Mouse (Mus musculus) midbrain, embryonic 15.5 days (tissue): ENCODE measurements at regions not wholly inside any gene's neighbourhood (a gene's known extent, or its start where the extent isn't known, plus 50 kb on each side); places are given as distances from the start of the nearest gene placed in this dataset.

Source experiments
- ATAC-seq: fragments of 200-750 bp; cut with Nextera tagmentation; replicated peaks from 2 replicates; pipeline ENCODE4 v1.8.0; 2017; ENCODE audit warnings: moderate TSS enrichment
- H3K27ac ChIP-seq: fragments of 300-500 bp; sonication (generic); 2 replicates; pipeline ENCODE4 v1.5.1; 2015; ENCODE audit warnings: mild to moderate bottlenecking, inconsistent platforms
- H3K27me3 ChIP-seq: fragments of 300-500 bp; sonication (generic); replicated peaks from 2 replicates; pipeline ENCODE4 v1.6.1; 2015; ENCODE audit warnings: inconsistent platforms
- H3K36me3 ChIP-seq: fragments of 300-500 bp; sonication (generic); replicated peaks from 2 replicates; pipeline ENCODE4 v1.6.1; 2015; ENCODE audit warnings: inconsistent platforms
- H3K4me1 ChIP-seq: fragments of 300-500 bp; sonication (generic); 2 replicates; pipeline ENCODE4 v1.6.1; 2015; ENCODE audit warnings: inconsistent platforms
- H3K4me2 ChIP-seq: fragments of 300-500 bp; sonication (generic); 2 replicates; pipeline ENCODE4 v1.6.1; 2015; ENCODE audit warnings: inconsistent platforms, mild to moderate bottlenecking, moderate library complexity
- H3K4me3 ChIP-seq: fragments of 300-500 bp; sonication (generic); 2 replicates; pipeline ENCODE4 v1.5.1; 2015; ENCODE audit warnings: mild to moderate bottlenecking, inconsistent platforms
- H3K9ac ChIP-seq: fragments of 300-500 bp; sonication (generic); 2 replicates; pipeline ENCODE4 v1.6.1; 2015; ENCODE audit warnings: mild to moderate bottlenecking, inconsistent platforms
- H3K9me3 ChIP-seq: fragments of 300-500 bp; sonication (generic); 2 replicates; pipeline ENCODE4 v1.6.1; 2016; ENCODE audit warnings: inconsistent platforms
- WGBS: fragments of 180-500 bp; shearing (Covaris S2); methylation state at CpG from one replicate; pipeline ENCODE4 v1.1.7; 2015; ENCODE audit warnings: mixed read lengths; 5-methylcytosine and 5-hydroxymethylcytosine counted together

DNA sequence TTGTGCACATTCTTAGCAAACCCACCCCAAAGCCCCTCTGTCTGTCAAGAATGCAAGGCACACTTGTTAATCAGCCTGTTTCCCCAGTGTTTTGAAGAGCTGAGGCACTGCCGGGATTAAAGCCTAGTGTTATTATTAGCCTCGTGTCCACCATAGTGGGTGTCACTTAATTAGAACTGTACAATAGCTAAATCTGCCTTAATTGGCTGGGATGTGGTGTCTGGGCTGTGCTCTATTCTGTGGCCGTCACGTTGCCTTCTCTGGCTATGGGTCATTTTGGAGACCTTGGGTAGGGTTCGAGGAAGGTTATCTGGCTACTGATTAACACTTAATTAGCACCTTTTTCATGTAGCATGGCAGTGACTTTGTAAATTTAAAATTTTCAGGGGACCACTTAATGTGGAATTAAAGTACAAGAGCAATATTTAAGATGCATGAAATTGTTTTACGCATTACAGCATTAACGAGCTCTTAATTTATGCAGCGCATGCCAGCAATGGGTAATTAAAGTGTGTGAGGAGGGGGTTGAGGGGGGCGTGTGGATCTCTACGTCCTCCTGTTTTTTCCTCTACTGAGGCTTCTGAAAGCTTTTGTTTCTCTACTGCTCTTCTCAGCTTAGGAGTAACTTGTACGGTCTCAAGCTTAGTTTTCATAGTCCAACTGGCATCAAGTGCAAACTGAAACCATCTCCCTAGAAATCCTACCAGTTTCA is 124.5 kb upstream of the Atp6ap2 start:
- no peak overlapping the region for H3K4me3 ChIP-seq
- no peak overlapping the region for H3K4me2 ChIP-seq
- 54% methylated on average over 11 of the region's 11 CpGs for WGBS
- H3K27ac ChIP-seq = no peak overlapping the region
- peaks cover 17% of the 10 kb centered on the region for H3K4me1 ChIP-seq
- no peak overlapping the region for H3K9ac ChIP-seq
- no peaks in the 10 kb centered on the region for H3K27me3 ChIP-seq
- ATAC-seq = no peak
- H3K9me3 ChIP-seq = no peaks in the 10 kb centered on the region
- no peaks in the 10 kb centered on the region for H3K36me3 ChIP-seq

DNA sequence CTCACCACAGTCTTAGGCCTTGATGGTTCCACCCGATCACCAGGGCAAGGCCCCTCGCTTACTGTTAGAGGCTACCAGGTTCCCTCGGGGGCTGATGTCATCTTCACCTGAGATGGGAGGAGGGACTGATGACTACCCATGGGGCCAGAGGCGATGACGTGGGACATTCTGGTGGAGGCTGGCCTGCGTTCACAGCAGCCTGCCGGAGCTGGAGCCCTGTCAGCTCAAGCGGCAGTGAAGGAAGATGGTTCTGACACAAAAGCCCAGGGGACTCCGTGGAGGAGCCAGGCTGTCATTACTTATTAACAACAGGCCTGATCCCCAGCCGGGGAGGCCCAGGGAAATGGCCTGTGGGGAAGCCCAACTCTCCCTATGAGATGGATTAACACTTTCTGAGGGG is 121.3 kb upstream of the Atp6ap2 start:
- Histone ChIP-seq H3K4me1 (peaks cover 17% of the 10 kb centered on the region), H3K27me3 (no peaks in the 10 kb centered on the region), H3K36me3 (no peaks in the 10 kb centered on the region), H3K4me2 (no peak overlapping the region), H3K4me3 (no peak overlapping the region), H3K27ac (peak overlapping the region; percentile 45; the same call in 1 of the 2 replicates), H3K9ac (no peak overlapping the region), H3K9me3 (no peaks in the 10 kb centered on the region)
- WGBS = 29% methylated on average over 10 of the region's 10 CpGs
- peak; percentile 57 for ATAC-seq

DNA sequence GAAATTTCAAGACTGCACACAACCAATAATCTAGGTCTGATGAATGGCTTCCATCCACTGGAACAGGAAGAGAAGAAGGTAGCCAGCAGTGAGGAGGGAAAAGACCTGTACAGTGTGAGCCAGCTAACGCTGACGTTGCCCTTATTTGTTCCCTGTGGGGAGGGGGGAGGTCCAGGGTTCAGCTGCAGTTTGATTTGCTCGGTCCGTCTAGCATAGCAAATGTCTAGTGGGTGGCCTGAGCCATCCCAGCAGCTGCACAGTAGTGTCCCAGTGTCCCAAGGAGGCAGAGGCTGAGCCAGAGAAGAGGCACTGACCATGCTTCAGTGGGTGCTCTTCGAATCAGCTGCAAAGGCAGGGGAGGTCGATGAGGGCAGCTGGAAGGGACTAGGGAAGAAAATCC is 120.7 kb upstream of the Atp6ap2 start:
- H3K9ac ChIP-seq = no peak overlapping the region
- 33% methylated on average over 6 of the region's 6 CpGs for WGBS
- no peaks in the 10 kb centered on the region for H3K36me3 ChIP-seq
- no peaks in the 10 kb centered on the region for H3K27me3 ChIP-seq
- no peak overlapping the region for H3K4me3 ChIP-seq
- peaks cover 17% of the 10 kb centered on the region for H3K4me1 ChIP-seq
- no peaks in the 10 kb centered on the region for H3K9me3 ChIP-seq
- no peak overlapping the region for H3K4me2 ChIP-seq
- peak; percentile 22; the same call in 1 of the 2 replicates for ATAC-seq
- H3K27ac ChIP-seq = peak overlapping the region; percentile 45

DNA sequence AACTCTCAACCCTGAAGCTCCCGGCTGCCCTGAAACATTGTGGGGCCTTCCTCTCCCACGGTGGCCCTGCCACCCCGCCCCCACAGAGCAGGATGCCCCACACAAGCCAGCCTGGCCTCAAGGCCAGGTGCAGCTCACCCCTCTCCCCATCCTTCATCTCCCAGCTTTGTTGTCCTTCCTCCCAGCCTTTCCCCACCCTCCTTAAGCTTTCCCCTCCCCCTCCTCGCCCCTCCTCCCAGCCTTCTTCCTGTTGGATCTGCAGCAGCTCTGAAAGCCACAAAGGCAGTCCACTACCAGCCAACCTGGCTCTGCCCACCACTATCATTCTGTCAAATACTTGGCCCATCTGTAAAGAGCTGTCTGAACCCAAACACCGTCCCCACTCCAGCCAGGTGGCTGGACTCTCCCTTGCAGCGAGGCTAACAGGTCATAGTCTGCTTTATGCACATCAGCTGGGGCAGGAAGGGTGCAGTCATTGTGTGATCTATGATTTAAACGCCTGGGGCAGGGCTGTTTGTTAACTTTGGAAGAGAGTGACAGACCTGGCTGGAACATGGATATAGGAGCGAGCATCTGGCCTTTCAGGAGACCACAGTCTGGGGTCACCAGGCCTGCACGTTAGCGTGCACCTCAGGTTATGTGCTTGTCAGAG is 119.9 kb upstream of the Atp6ap2 start:
- WGBS = 33% methylated on average over 10 of the region's 10 CpGs
- no peak overlapping the region for H3K9ac ChIP-seq
- ATAC-seq = 0 out of 2 replicates have a peak, but pooled peaks have one; percentile 5
- H3K4me2 ChIP-seq = no peak overlapping the region
- no peaks in the 10 kb centered on the region for H3K9me3 ChIP-seq
- H3K4me3 ChIP-seq = no peak overlapping the region
- peaks cover 17% of the 10 kb centered on the region for H3K4me1 ChIP-seq
- peak overlapping the region; percentile 48; the same call in 1 of the 2 replicates for H3K27ac ChIP-seq
- no peaks in the 10 kb centered on the region for H3K36me3 ChIP-seq
- H3K27me3 ChIP-seq = no peaks in the 10 kb centered on the region

DNA sequence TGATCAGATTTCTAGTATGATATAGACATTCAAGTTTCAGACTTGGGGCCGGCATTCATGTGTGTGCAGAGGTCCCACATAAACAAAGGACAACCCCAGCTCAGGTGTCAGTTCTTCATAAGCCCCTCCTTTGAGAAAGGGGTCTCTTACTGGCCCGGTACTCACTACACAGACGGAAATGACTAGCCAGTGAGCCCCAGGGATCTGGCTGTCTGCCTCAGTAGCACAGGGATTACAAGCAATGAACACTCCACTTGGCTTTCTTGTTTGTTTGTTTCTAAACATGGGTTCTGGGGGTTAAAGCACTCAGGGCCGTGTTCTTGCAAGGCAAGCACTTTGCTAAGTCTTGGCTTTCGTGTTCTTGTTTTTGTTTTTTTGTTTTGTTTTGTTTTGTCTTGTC is 115.3 kb upstream of the Atp6ap2 start:
- no peak overlapping the region for H3K4me3 ChIP-seq
- H3K27me3 ChIP-seq = no peaks in the 10 kb centered on the region
- no peaks in the 10 kb centered on the region for H3K36me3 ChIP-seq
- 72% methylated on average over 5 of the region's 5 CpGs for WGBS
- no peaks in the 10 kb centered on the region for H3K9me3 ChIP-seq
- peaks cover 7% of the 10 kb centered on the region for H3K4me1 ChIP-seq
- H3K9ac ChIP-seq = no peak overlapping the region
- no peak overlapping the region for H3K4me2 ChIP-seq
- H3K27ac ChIP-seq = no peak overlapping the region
- ATAC-seq = no peak

DNA sequence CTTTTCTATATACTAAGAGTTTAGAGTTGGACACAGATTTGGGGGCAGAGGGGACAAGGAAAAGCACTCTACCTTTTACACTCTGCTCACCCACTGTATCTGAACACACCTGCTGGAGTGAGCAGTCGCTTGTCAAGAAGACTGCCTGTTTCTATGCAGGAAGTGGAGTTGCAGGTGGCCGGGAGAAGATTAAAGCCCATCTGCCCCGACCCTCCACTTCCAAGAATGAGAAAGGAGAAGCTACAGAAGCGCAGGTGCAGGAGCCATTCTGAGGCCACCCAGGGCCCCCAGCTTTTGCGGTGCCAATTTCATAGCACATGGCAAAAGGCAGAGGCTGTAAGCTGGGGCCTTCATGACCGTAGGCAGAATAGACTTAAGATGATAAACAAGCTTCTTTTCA is 108.4 kb upstream of the Atp6ap2 start:
- no peak overlapping the region for H3K4me3 ChIP-seq
- no peaks in the 10 kb centered on the region for H3K27me3 ChIP-seq
- ATAC-seq = no peak
- H3K9me3 ChIP-seq = no peaks in the 10 kb centered on the region
- H3K36me3 ChIP-seq = no peaks in the 10 kb centered on the region
- no peak overlapping the region for H3K27ac ChIP-seq
- H3K4me2 ChIP-seq = no peak overlapping the region
- H3K4me1 ChIP-seq = no peaks in the 10 kb centered on the region
- WGBS = 82% methylated on average over 6 of the region's 6 CpGs
- H3K9ac ChIP-seq = no peak overlapping the region

DNA sequence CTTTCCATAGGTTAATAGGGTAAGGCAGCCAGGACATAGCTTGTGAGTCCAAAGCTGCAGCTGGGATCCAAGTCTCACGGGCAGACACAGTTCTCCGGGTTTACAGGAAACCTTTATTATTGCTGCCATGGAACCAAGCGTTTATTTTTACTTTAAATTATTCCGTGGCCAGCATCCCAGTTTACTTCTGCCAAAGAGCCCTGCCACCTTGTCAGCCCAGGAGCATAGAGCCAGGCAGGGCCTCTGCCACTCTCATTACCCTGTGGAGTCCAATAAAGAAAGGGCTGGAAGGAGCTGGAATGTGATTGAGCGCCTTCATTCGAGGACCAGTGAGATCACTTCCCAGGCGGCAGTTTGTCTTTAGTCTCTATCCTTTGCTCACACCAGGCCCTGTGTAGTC is 96.6 kb upstream of the Atp6ap2 start:
- Histone ChIP-seq H3K9ac (no peak overlapping the region), H3K9me3 (no peaks in the 10 kb centered on the region), H3K36me3 (no peaks in the 10 kb centered on the region), H3K27ac (no peak overlapping the region), H3K4me3 (no peak overlapping the region), H3K4me2 (no peak overlapping the region), H3K4me1 (no peaks in the 10 kb centered on the region), H3K27me3 (no peaks in the 10 kb centered on the region)
- 73% methylated on average over 7 of the region's 7 CpGs for WGBS
- ATAC-seq = no peak

DNA sequence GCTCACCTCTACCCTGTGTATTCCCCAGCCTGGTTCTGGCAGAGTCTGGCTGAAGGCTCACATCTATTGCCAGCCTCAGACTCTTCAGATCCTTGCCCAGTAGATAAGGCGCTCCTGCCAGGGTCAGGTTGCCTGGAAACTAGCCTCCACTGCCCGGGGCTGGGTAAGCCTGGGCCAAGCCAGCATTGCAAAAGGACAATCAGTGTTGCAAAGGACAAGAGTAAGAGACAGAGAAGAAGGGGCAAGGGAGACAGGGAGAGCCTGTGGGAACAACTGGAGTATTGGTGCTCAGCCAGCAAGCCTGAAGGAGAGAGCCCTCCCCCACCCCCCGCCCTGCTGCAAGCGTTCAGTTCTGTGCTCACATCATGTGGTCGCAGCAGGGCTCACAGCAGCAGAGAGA is 94.4 kb upstream of the Atp6ap2 start:
- H3K4me3 ChIP-seq = no peak overlapping the region
- no peak overlapping the region for H3K4me2 ChIP-seq
- WGBS = 46% methylated on average over 5 of the region's 5 CpGs
- no peaks in the 10 kb centered on the region for H3K9me3 ChIP-seq
- H3K27me3 ChIP-seq = no peaks in the 10 kb centered on the region
- no peak overlapping the region for H3K27ac ChIP-seq
- H3K4me1 ChIP-seq = no peaks in the 10 kb centered on the region
- peak; percentile 50; the same call in 1 of the 2 replicates for ATAC-seq
- no peak overlapping the region for H3K9ac ChIP-seq
- H3K36me3 ChIP-seq = no peaks in the 10 kb centered on the region

DNA sequence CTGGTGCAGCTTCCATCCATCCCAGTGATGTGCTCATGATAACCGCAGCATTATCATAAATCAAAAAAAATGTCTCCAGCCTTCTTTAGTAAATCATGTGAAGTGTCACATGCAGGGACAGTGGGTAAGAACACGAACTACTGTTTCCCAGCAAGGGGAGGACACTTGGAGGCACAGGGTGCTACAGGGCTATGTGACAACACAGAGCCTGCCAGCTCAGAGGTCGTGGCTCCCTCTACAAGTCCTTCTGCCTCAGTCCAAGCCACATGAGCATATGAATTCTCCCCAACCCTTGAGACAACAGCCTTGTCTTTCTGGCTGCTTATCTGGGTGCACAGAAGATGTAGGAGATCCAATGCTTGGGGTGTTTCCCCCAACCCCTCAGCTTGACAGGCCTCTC is 93.7 kb upstream of the Atp6ap2 start:
- no peaks in the 10 kb centered on the region for H3K36me3 ChIP-seq
- H3K9ac ChIP-seq = no peak overlapping the region
- no peak overlapping the region for H3K4me3 ChIP-seq
- 74% methylated on average over 3 of the region's 3 CpGs for WGBS
- no peak overlapping the region for H3K27ac ChIP-seq
- no peak for ATAC-seq
- no peaks in the 10 kb centered on the region for H3K9me3 ChIP-seq
- H3K4me1 ChIP-seq = no peaks in the 10 kb centered on the region
- H3K27me3 ChIP-seq = no peaks in the 10 kb centered on the region
- no peak overlapping the region for H3K4me2 ChIP-seq

DNA sequence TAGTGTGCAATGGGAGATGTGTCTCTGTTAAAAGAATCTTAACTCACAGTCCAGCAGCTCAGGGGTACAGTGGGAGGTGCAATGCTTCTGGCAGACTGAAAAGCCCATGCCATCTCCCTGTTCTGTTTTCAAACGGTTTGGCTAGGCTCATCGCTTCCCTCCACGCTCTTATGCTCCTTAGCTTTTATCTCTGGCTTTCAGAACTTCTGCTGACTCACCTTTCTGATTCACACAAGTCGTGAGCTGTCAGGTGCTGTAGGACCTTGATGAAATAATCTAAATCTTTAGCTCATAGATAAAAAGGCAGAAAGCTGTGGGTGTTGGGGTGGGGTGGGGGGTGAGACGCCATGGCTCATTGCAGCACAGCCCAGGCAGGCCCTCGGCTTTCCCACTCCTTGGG is 93.1 kb upstream of the Atp6ap2 start:
- H3K36me3 ChIP-seq = no peaks in the 10 kb centered on the region
- H3K9ac ChIP-seq = no peak overlapping the region
- no peak for ATAC-seq
- 64% methylated on average over 6 of the region's 6 CpGs for WGBS
- H3K27me3 ChIP-seq = no peaks in the 10 kb centered on the region
- no peaks in the 10 kb centered on the region for H3K4me1 ChIP-seq
- H3K9me3 ChIP-seq = no peaks in the 10 kb centered on the region
- H3K27ac ChIP-seq = no peak overlapping the region
- no peak overlapping the region for H3K4me3 ChIP-seq
- no peak overlapping the region for H3K4me2 ChIP-seq

DNA sequence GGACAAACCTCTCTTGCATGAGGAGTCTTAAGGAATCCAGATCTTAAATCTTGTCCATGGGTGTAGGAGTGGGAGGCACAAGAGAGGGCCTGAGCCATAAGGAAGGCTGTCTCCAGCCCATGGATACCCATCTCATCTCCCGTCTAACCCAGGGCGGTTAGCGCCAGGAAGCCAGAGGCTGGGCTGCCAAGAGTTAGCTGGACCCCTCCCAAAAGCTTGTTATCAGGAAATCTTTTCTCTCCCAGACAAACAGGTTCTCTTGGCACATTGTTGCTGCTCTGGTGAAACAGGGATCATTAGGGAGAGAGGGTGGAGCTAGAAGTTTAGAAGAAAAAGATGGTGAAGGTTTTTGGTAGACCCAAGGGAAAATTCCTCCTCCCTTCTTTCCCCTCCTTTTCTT is 87.0 kb upstream of the Atp6ap2 start:
- no peak for ATAC-seq
- Histone ChIP-seq H3K27me3 (no peaks in the 10 kb centered on the region), H3K36me3 (no peaks in the 10 kb centered on the region), H3K4me1 (no peaks in the 10 kb centered on the region), H3K9me3 (no peaks in the 10 kb centered on the region), H3K27ac (no peak overlapping the region), H3K9ac (no peak overlapping the region), H3K4me3 (no peak overlapping the region), H3K4me2 (no peak overlapping the region)
- 81% methylated on average over 3 of the region's 3 CpGs for WGBS

DNA sequence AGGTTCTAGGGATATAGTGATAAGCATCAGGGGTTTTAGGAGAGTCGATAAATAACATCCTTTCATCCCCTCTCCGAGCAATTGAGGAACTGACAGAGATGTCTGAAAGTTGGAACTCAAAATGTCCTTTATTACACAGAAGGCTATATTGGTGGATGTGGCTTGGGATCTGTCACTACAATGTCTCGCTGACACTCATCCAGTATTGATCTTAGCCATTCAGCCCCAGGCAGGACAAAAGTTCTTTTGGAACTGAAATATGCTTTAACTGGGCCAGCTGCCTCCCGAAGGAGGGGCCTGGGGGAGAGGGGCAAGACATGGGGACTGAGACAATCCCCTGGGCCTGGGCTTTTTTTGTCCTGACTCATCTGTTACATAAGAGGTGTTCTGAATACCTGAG is 85.2 kb upstream of the Atp6ap2 start:
- Histone ChIP-seq H3K27ac (no peak overlapping the region), H3K27me3 (no peaks in the 10 kb centered on the region), H3K36me3 (no peaks in the 10 kb centered on the region), H3K9me3 (no peaks in the 10 kb centered on the region), H3K4me3 (no peak overlapping the region), H3K4me1 (no peaks in the 10 kb centered on the region), H3K9ac (no peak overlapping the region), H3K4me2 (no peak overlapping the region)
- no peak for ATAC-seq
- 51% methylated on average over 4 of the region's 4 CpGs for WGBS

DNA sequence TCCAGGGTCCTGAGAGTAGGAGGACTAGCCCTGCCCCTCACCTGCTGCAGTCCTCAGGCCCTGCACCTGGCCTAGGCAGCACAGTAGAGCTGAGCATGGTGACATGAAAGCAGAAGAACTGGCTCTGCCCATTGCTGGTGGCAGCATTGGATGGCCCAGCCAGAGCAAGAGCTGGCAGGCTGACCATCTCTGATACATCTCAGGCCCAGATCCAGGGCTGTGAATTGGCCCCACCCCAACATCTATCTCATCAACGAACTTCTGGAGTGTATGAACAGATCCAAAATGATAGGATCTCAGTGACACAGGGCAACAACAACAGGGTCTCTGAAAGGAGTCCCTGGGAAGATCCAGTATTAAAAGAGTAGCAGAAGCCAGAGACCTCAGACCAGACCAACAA is 84.0 kb upstream of the Atp6ap2 start:
- no peak overlapping the region for H3K4me3 ChIP-seq
- H3K9me3 ChIP-seq = no peaks in the 10 kb centered on the region
- H3K27ac ChIP-seq = no peak overlapping the region
- no peak for ATAC-seq
- WGBS = 79% methylated on average over 1 of the region's 1 CpGs
- H3K27me3 ChIP-seq = no peaks in the 10 kb centered on the region
- no peak overlapping the region for H3K4me2 ChIP-seq
- H3K9ac ChIP-seq = no peak overlapping the region
- no peaks in the 10 kb centered on the region for H3K4me1 ChIP-seq
- H3K36me3 ChIP-seq = no peaks in the 10 kb centered on the region
